Mouse (Mus musculus): Measurements from ENCODE around the gene Syt11.
A peak's percentile ranks its signal among the peaks of the same experiment; 100 is the strongest.
"Not testable (repeated sequence)": the region's sequence is repeated elsewhere in the genome, so short reads cannot be mapped to it uniquely, and the experiment has no call there.

The Syt11 gene

DNA sequence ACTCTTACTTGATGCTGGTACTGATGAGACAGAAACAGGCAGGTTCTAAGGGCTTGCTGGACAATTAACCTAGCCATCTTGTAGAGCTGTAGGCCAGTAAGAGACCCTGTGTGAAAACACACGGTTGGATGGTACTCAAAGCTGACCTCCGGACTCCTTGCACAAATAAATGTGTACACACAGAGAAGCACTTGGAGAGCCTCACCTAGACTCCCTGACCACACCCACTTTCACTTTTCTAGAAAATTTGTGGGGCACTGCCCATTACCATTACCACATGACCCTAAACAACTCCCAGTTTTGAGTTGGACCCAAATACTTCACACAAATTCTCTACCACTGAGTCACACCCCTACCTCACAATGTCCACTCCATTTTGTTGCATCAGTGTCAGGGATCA lies 38.4 kb downstream of the Syt11 start:
- no peak for DNase-seq (ENCODE audit: low spot score)

DNA sequence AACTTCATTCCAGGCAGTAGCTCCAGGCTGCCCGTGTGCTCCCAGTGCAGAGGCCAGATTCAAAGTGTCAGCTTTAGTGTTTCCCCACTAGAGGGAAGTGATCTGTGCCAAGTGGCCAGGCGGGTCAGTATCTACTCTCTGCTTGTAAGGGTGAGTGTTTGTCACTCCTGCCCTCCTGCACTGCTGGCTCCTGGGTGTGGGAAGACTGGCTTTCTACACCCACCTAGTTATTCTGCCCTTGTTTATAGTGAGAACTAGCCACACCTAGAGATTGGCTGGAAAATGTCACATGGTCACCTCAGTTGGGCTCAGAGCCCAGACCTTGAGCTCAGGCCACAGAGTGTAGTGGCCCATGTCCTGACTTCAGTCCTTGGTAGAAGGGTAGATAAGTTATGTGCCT lies 55.9 kb downstream of the Syt11 start:
- DNase-seq (ENCODE audit: low spot score): peak; percentile 91

DNA sequence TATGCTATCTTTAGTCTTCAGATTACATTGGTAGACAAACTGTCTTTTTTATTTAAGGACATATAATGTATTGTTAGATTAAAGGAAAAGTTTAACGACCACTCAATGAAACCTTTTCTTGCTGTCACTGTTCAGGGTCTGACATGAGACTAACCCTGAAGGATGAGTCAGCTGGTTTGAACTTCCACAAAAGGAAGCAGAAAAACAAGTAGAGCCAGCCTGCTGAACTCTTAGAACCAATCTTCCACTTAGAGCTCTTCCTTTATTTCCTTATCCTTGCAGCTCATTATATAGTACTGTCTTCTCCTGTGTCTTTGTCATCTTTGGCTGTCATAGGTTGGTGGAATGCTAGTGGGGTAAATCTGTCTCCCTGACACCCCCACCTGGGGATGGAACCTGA lies 57.1 kb downstream of the Syt11 start:
- peak; percentile 24 for DNase-seq (ENCODE audit: low spot score)

DNA sequence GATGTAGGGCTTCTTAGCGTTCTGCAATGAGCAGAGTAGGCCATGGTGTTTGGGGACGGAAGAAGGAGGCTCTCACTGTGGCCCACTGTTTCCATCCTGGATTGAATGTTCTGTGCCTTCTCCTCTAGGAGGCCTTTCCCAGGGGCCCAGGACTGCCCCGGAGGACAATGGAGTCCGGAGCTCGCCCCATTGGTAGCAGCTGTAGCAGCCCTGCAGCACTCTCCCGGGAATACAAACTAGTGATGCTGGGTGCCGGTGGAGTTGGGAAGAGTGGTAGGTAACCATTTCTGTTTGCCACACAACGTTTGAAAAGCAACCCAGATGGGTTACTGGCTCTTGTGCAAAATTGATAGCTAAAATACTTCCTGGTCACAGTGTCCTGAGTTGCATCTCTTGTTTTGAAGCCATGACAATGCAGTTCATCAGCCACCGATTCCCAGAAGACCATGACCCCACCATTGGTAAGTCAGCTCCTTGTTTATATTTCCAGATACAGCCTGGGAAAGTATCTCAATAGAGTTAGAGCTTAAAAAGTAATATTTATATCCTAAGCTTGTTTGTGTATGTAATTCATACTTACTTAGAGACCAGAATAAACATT lies 57.7 kb downstream of the Syt11 start:
- DNase-seq (ENCODE audit: low spot score): no peak

DNA sequence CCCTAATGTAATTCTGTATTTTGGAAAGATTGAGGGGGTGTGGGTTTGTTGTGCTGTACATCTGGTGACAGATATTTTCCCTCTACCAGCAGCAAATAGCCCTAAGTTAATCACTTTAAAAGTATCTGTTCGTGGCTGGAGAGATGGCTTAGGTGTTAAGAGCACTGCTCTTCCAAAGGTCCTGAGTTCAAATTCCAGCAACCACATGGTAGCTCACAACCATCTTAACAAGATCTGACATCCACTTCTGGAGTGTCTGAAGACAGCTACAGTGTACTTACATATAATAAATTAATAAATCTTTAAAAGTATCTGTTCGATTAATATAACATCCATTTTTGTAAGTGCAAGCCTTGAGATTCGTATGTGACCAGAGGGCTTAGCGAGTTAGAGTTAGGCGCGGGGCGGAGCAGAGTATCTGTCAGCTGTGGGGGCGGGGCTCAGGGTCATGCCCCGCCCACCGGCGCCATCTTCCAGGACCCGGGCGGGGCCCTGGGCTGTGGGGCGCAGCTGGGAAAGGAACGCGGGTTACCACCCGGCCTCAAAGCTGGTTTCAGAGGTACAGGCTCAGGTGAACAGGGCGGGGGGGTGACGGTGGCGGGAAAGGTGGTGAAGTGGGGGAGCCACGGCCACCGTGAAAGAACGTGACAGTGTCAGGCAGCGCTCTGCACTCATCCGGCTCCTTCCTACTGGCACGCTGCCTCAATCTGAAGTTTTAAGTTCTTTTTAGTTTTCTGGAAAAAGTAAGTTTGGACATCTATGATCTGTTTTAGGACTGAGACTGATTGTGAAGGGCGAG lies 58.4 kb downstream of the Syt11 start, which contains the start of gene Rit1:
Gene Rit1 (plus strand): TSS at position 440 of the 799 bp plus-strand sequence.
- peak; percentile 89 for DNase-seq (ENCODE audit: low spot score)

DNA sequence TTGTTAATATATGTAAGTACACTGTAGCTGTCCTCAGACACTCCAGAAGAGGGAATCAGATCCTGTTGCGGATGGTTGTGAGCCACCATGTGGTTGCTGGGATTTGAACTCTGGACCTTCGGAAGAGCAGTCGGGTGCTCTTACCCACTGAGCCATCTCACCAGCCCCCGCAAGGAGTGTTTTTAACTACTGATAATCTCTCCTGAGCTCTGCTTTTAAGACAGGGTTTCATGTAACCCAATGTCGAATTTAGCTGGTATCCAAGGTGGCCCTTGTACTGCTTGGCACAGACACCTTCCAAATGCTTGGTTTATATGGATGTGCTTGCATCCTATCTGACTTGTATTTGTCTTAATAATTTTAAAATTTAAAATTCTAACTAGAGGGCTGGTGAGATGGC lies 59.2 kb downstream of the Syt11 start:
- not testable (repeated sequence) for DNase-seq (ENCODE audit: low spot score)

DNA sequence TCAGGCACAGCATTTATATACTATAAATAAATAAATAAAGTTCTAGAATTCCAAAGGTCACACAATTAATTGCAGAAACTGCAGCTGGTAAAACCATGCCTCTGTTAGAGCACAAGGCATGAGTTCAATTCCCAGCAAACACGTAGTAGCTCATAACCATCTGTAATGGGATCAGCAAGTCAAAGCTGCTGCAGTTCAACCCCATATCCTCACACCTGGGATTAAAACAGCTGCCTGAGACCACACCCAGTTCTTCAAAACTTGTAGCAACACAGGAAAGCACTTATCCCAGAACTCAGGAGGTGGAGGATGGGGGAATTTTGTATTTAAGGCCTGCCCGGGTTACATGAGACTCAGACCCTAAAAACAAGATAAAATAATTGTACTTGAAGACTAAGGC lies 60.2 kb downstream of the Syt11 start:
- DNase-seq (ENCODE audit: low spot score): peak; percentile 12

DNA sequence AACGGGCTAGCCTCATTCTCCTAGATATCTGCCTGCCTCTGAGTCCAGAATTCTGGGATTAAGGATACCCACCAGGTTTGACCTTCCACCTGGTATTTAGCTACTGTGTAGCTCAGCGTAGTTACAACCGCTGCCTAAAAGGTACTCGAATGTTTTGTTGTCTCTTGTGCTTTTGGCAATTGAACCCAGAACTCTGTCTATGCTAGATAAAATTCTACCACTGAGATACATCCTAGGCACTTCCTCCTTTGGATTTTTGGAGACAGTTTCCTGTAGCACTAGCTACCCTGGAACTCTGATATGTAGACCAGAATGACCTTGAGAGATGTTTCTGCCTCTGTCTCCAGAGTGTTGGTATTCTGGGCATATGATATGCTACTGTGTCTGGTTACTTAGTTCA lies 61.3 kb downstream of the Syt11 start:
- DNase-seq (ENCODE audit: low spot score): no peak

DNA sequence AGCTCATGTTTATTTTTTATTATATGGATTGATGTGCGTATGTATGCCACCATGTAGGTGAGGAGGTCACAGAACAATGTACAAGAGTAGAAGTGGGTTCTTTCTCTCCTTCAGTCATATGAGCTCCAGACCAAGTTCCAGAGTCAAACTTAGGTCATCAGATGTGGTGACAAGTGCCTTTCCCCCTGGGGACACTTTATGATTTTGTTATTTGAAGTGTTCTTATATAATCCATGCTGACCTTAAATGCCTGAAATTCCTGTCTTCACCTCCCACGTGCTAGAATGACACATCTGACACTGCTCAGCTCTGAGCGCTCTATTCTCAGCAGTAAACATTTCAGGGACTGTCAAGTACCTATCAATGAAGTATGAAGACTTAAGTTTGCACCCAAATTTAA lies 73.7 kb downstream of the Syt11 start:
- no peak for DNase-seq (ENCODE audit: low spot score)

DNA sequence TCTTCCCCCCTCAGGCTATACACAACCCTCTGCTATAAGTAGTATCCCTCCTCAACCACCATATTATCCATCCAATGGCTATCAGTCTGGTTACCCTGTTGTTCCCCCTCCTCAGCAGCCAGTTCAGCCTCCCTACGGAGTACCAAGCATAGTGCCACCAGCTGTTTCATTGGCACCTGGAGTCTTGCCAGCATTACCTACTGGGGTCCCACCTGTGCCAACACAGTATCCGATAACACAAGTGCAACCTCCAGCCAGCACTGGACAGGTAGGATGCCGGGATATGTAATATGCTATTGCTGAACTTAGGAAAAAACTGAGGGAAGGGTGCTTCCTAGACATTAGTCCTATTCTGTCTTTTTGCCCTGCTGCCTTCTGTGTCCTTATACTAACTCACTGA lies 74.7 kb downstream of the Syt11 start:
- no peak for DNase-seq (ENCODE audit: low spot score)

DNA sequence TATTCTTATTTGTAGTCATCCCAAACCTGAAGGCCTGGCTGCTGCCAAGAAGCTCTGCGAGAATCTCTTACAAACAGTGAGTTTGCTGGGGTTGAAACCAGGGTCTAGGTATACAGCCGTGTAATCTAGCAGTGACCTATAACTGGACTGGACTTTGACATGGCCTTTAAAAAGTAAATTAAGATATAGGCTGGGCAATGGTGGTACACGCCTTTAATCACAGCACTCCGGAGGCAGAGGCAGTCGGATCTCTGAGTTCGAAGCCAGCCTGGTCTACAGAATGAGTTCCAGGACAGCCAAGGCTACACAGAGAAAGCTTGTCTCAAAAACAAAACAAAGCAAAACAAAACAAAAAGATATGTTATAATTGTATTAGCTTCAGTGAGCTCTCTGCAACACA lies 76.1 kb downstream of the Syt11 start:
- DNase-seq (ENCODE audit: low spot score): no peak

DNA sequence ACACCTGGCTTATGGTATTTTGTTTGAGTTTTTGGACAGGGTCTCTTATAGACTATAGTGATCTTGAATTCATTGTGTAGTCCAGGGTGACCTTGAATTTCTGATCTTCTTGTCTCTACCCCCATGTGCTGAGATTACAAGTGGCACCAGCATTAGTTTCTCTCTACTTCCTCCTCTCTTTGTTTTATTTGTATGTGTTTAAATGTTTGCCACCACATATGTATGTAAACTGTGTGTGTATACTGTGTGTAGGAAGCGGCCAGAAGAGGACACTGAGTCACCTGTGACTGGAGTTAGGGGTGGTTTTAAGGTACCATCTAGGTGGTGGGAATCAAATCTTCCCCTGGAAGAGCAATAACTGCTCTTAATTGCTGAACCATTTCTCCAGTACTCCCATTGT lies 76.9 kb downstream of the Syt11 start:
- no peak for DNase-seq (ENCODE audit: low spot score)

DNA sequence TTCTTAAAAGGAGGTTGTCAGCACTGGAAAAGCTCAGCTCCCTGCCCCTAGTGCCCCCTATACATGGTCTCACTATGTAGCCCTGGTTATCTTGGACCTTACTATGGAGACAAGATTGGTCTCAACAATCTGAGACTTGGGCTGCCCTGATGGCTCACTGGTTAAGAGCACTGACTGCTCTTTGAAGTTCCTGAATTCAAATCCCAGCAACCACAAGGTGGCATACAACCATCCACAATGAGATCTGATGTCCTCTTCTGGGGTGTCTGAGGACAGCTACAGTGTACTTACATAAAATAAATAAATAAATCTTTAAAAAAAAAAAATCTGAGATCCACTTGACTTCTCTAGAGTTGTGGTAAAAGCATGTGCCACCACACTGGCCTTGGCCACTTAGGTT lies 79.4 kb downstream of the Syt11 start:
- peak; percentile 34 for DNase-seq (ENCODE audit: low spot score)

Measured in adipocyte (in vitro differentiated cells).